Mouse (Mus musculus) erythroblast, embryonic 14.5 days (primary cell): ENCODE data around the gene Nr2f1.

Experiments
- GATA1 ChIP-seq: IDR thresholded peaks from 2 replicates; pipeline ENCODE4 v1.6.1; 2012; ENCODE audit warnings: low read length, inconsistent platforms, mixed read lengths
- TAL1 ChIP-seq: IDR thresholded peaks from 3 replicates; pipeline ENCODE4 v1.6.1; 2012; ENCODE audit warnings: low read length, inconsistent platforms, mixed read lengths

DNA sequence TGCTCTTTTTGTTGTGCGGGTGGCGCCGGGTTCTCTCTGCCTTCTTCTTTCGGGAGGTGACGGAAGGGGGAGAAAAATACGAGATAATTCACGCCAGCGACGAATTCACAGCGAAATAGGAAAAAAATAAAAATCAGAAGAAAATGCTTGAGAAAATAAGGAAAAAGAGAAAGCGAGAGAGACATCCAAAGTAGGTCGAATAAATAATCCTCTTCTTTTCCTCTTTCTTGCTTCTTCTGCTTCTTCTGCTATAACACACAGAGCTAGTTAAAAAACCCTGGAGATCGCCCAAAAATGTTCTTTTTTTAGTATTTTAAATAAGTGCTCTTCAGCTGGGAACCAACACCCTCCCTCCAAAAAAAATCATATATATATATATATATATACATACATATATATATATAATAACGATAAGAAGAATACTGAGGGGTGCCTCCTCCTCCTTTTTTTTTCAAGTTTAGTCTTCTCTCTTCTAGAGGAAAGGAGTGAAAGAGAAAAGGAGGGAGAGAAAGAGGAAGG is at the start of gene Nr2f1:
- TF ChIP-seq TAL1 (no peak), GATA1 (no peak)
